Mouse (Mus musculus): ENCODE data around the gene Dtx1. TPM values are rescaled to one million over a fixed set of nuclear protein-coding genes. Genes with fewer than 3 reads are reported as not detected.

Dtx1 gene
- polyA plus RNA-seq, 1 experiment from 2014 or later = 0.53 TPM

GRCm38 (mm10) chr5:120732740-120733139 lies 21.0 kb upstream of the Dtx1 start:
- no peak for ATAC-seq (replicated peaks; ENCODE audit: insufficient number of reproducible peaks, low FRiP score, low TSS enrichment)
- H3K9ac ChIP-seq (ENCODE audit: low read depth, low read length) = no peak overlapping the region

GRCm38 (mm10) chr5:120729319-120729718 lies 17.6 kb upstream of the Dtx1 start:
- 76% methylated on average over 10 of the region's 10 CpGs for WGBS (ENCODE audit: insufficient replicate concordance)
- no peak for ATAC-seq (replicated peaks; ENCODE audit: insufficient number of reproducible peaks, low FRiP score, low TSS enrichment)

More at GRCm38 (mm10) chr5:120732740-120733139, 21.0 kb upstream of the Dtx1 start:
- Histone ChIP-seq H3K4me1 (ENCODE audit: control insufficient read depth, insufficient read depth, low read length) (no peaks in the 10 kb centered on the region), H3K36me3 (ENCODE audit: control insufficient read depth, insufficient read depth, low read length) (no peaks in the 10 kb centered on the region), H3K9me3 (replicated peaks; ENCODE audit: control insufficient read depth, low read length) (no peaks in the 10 kb centered on the region), H3K4me3 (ENCODE audit: low read depth, low read length) (no peak overlapping the region), H3K27me3 (ENCODE audit: control insufficient read depth, insufficient read depth, low read length) (peaks cover 4% of the 10 kb centered on the region; the same call in 1 of the 2 replicates), H3K4me2 (no peak overlapping the region), H3K27ac (ENCODE audit: low read depth, low read length) (no peak overlapping the region)
- WGBS (ENCODE audit: insufficient replicate concordance) = 43% methylated on average over 1 of the region's 1 CpGs

GRCm38 (mm10) chr5:120725811-120726455 lies 14.2 kb upstream of the Dtx1 start:
- 54% methylated on average over 12 of the region's 12 CpGs for WGBS (ENCODE audit: insufficient replicate concordance)
- Histone ChIP-seq H3K27me3 (ENCODE audit: control insufficient read depth, insufficient read depth, low read length) (no peaks in the 10 kb centered on the region; the same call in 1 of the 2 replicates), H3K9me3 (replicated peaks; ENCODE audit: control insufficient read depth, low read length) (no peaks in the 10 kb centered on the region), H3K4me2 (no peak overlapping the region), H3K4me1 (ENCODE audit: control insufficient read depth, insufficient read depth, low read length) (no peaks in the 10 kb centered on the region), H3K4me3 (ENCODE audit: low read depth, low read length) (no peak overlapping the region), H3K36me3 (ENCODE audit: control insufficient read depth, insufficient read depth, low read length) (no peaks in the 10 kb centered on the region), H3K27ac (ENCODE audit: low read depth, low read length) (no peak overlapping the region), H3K9ac (ENCODE audit: low read depth, low read length) (no peak overlapping the region)
- ATAC-seq (replicated peaks; ENCODE audit: insufficient number of reproducible peaks, low FRiP score, low TSS enrichment) = no peak

More at GRCm38 (mm10) chr5:120729319-120729718, 17.6 kb upstream of the Dtx1 start:
- no peak overlapping the region for H3K4me3 ChIP-seq (ENCODE audit: low read depth, low read length)
- no peak overlapping the region for H3K27ac ChIP-seq (ENCODE audit: low read depth, low read length)
- H3K4me1 ChIP-seq (ENCODE audit: control insufficient read depth, insufficient read depth, low read length) = no peaks in the 10 kb centered on the region
- H3K9me3 ChIP-seq (replicated peaks; ENCODE audit: control insufficient read depth, low read length) = no peaks in the 10 kb centered on the region
- H3K9ac ChIP-seq (ENCODE audit: low read depth, low read length) = no peak overlapping the region
- peaks cover 4% of the 10 kb centered on the region; the same call in 1 of the 2 replicates for H3K27me3 ChIP-seq (ENCODE audit: control insufficient read depth, insufficient read depth, low read length)
- no peaks in the 10 kb centered on the region for H3K36me3 ChIP-seq (ENCODE audit: control insufficient read depth, insufficient read depth, low read length)
- H3K4me2 ChIP-seq = no peak overlapping the region

GRCm38 (mm10) chr5:120721005-120721404 lies 9.3 kb upstream of the Dtx1 start:
- H3K27me3 ChIP-seq (ENCODE audit: control insufficient read depth, insufficient read depth, low read length) = no peaks in the 10 kb centered on the region
- no peak overlapping the region for H3K9ac ChIP-seq (ENCODE audit: low read depth, low read length)
- H3K36me3 ChIP-seq (ENCODE audit: control insufficient read depth, insufficient read depth, low read length) = no peaks in the 10 kb centered on the region
- no peaks in the 10 kb centered on the region for H3K4me1 ChIP-seq (ENCODE audit: control insufficient read depth, insufficient read depth, low read length)
- H3K27ac ChIP-seq (ENCODE audit: low read depth, low read length) = no peak overlapping the region
- H3K9me3 ChIP-seq (replicated peaks; ENCODE audit: control insufficient read depth, low read length) = no peaks in the 10 kb centered on the region
- 52% methylated on average over 7 of the region's 7 CpGs for WGBS (ENCODE audit: insufficient replicate concordance)
- H3K4me3 ChIP-seq (ENCODE audit: low read depth, low read length) = no peak overlapping the region
- no peak for ATAC-seq (replicated peaks; ENCODE audit: insufficient number of reproducible peaks, low FRiP score, low TSS enrichment)
- H3K4me2 ChIP-seq = no peak overlapping the region

- Histone ChIP-seq H3K4me1 (ENCODE audit: control insufficient read depth, insufficient read depth, low read length) (no peaks in the 10 kb centered on the region), H3K36me3 (ENCODE audit: control insufficient read depth, insufficient read depth, low read length) (no peaks in the 10 kb centered on the region), H3K9me3 (replicated peaks; ENCODE audit: control insufficient read depth, low read length) (no peaks in the 10 kb centered on the region), H3K27me3 (ENCODE audit: control insufficient read depth, insufficient read depth, low read length) (peaks cover 17% of the 10 kb centered on the region), H3K9ac (ENCODE audit: low read depth, low read length) (no peak overlapping the region), H3K4me3 (ENCODE audit: low read depth, low read length) (no peak overlapping the region), H3K27ac (ENCODE audit: low read depth, low read length) (no peak overlapping the region), H3K4me2 (no peak overlapping the region)
- no peak for ATAC-seq (replicated peaks; ENCODE audit: insufficient number of reproducible peaks, low FRiP score, low TSS enrichment)
- WGBS (ENCODE audit: insufficient replicate concordance) = 61% methylated on average over 14 of the region's 15 CpGs
Measured at GRCm38 (mm10) chr5:120718600-120719378, 7.1 kb upstream of the Dtx1 start.

GRCm38 (mm10) chr5:120717136-120717535 lies 5.4 kb upstream of the Dtx1 start:
- no peak overlapping the region for H3K4me2 ChIP-seq
- H3K9ac ChIP-seq (ENCODE audit: low read depth, low read length) = no peak overlapping the region
- no peak for ATAC-seq (replicated peaks; ENCODE audit: insufficient number of reproducible peaks, low FRiP score, low TSS enrichment)
- H3K4me1 ChIP-seq (ENCODE audit: control insufficient read depth, insufficient read depth, low read length) = no peaks in the 10 kb centered on the region
- H3K9me3 ChIP-seq (replicated peaks; ENCODE audit: control insufficient read depth, low read length) = no peaks in the 10 kb centered on the region
- H3K4me3 ChIP-seq (ENCODE audit: low read depth, low read length) = no peak overlapping the region
- WGBS (ENCODE audit: insufficient replicate concordance) = 66% methylated on average over 10 of the region's 10 CpGs
- no peak overlapping the region for H3K27ac ChIP-seq (ENCODE audit: low read depth, low read length)
- no peaks in the 10 kb centered on the region for H3K36me3 ChIP-seq (ENCODE audit: control insufficient read depth, insufficient read depth, low read length)
- peaks cover 33% of the 10 kb centered on the region for H3K27me3 ChIP-seq (ENCODE audit: control insufficient read depth, insufficient read depth, low read length)

- peaks cover 61% of the 10 kb centered on the region for H3K27me3 ChIP-seq (ENCODE audit: control insufficient read depth, insufficient read depth, low read length)
- H3K4me2 ChIP-seq = no peak overlapping the region; the same call in 1 of the 2 replicates
- 3% methylated on average over 16 of the region's 16 CpGs for WGBS (ENCODE audit: insufficient replicate concordance)
- H3K36me3 ChIP-seq (ENCODE audit: control insufficient read depth, insufficient read depth, low read length) = no peaks in the 10 kb centered on the region
- H3K27ac ChIP-seq (ENCODE audit: low read depth, low read length) = no peak overlapping the region
- no peak overlapping the region for H3K9ac ChIP-seq (ENCODE audit: low read depth, low read length)
- no peaks in the 10 kb centered on the region for H3K9me3 ChIP-seq (replicated peaks; ENCODE audit: control insufficient read depth, low read length)
- no peak for ATAC-seq (replicated peaks; ENCODE audit: insufficient number of reproducible peaks, low FRiP score, low TSS enrichment)
- H3K4me1 ChIP-seq (ENCODE audit: control insufficient read depth, insufficient read depth, low read length) = peaks cover 15% of the 10 kb centered on the region
- no peak overlapping the region for H3K4me3 ChIP-seq (ENCODE audit: low read depth, low read length)
Measured at GRCm38 (mm10) chr5:120714314-120714713, 2.6 kb upstream of the Dtx1 start.

- no peaks in the 10 kb centered on the region for H3K36me3 ChIP-seq (ENCODE audit: control insufficient read depth, insufficient read depth, low read length)
- H3K27me3 ChIP-seq (ENCODE audit: control insufficient read depth, insufficient read depth, low read length) = peaks cover 77% of the 10 kb centered on the region
- H3K9me3 ChIP-seq (replicated peaks; ENCODE audit: control insufficient read depth, low read length) = no peaks in the 10 kb centered on the region
- H3K4me2 ChIP-seq = no peak overlapping the region
- no peak overlapping the region for H3K9ac ChIP-seq (ENCODE audit: low read depth, low read length)
- H3K4me1 ChIP-seq (ENCODE audit: control insufficient read depth, insufficient read depth, low read length) = peaks cover 15% of the 10 kb centered on the region
- ATAC-seq (replicated peaks; ENCODE audit: insufficient number of reproducible peaks, low FRiP score, low TSS enrichment) = no peak
- no peak overlapping the region for H3K4me3 ChIP-seq (ENCODE audit: low read depth, low read length)
- WGBS (ENCODE audit: insufficient replicate concordance) = 66% methylated on average over 8 of the region's 8 CpGs
- no peak overlapping the region for H3K27ac ChIP-seq (ENCODE audit: low read depth, low read length)
Measured at GRCm38 (mm10) chr5:120712721-120713120, 994 bp upstream of the Dtx1 start.

All from heart, embryonic 11.5 days (tissue).